Mouse (Mus musculus) megakaryocyte, embryonic 14.5 days (primary cell): ENCODE measurements at regions not wholly inside any gene's neighbourhood (a gene's known extent, or its start where the extent isn't known, plus 50 kb on each side); places are given as distances from the start of the nearest gene placed in this dataset.

ENCODE experiments used
- FLI1 ChIP-seq: IDR thresholded peaks from 2 replicates; pipeline ENCODE4 v1.6.1; 2012; ENCODE audit warnings: low read length, inconsistent platforms, mixed read lengths
- GATA1 ChIP-seq: IDR thresholded peaks from 3 replicates; pipeline ENCODE4 v1.6.1; 2012; ENCODE audit warnings: mixed read lengths, low read length, inconsistent platforms, borderline replicate concordance

GRCm38 (mm10) chr15:68004798-68005197 lies 1504.1 kb upstream of the Lrrc6 start:
- TF ChIP-seq GATA1 (no peak), FLI1 (no peak)
